Comparison of ENCODE assay signal across 9 mouse cellular contexts in the genomic region with DNA sequence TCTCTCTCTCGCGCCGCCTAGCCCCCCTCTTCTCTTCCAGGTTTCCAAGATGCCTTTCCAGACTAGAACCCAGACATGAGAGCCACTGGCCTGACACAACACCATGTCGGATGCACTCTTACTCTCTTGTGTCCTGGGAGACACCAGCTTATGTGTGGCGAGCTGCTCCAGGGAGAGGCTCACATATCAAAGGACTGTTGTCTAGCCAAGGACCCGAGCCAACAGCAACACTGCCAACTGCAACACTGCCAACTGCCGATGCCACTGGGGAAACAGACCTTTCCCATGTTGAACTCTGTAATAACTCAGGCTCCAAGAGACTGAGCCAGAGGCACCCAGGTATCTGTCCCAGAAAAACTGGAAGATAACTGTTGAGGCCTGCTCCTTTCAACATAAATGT. TPM values are rescaled to one million over a fixed set of nuclear protein-coding genes. Genes with fewer than 3 reads are reported as not detected.
DNase-seq lines count a peak whose midpoint lies in the region; ATAC-seq lines count a peak whose summit lies in the region.
"Had no signal": no experiment of that assay in that cellular context is flagged by ENCODE, and none has a peak within 500 bp of the region (broad histone marks: within the 10 kb centered on the region; RNA-seq: fewer than 3 reads in every experiment).

No protein-coding gene starts in this region.

- H3K4me3 ChIP-seq in forebrain, embryonic 16.5 days (replicated peaks; ENCODE audit: low read length) = no peak overlapping the region

- H3K9ac ChIP-seq in forebrain, embryonic 16.5 days (replicated peaks; ENCODE audit: low read depth, low read length) = no peak overlapping the region

- DNase-seq in cerebellum, adult 11 months = peak; percentile 66
- DNase-seq in right cerebral cortex, adult 2 months (ENCODE audit: low spot score in 2 of 2) = peak; percentile 26 to 37
- DNase-seq in right cerebral cortex, postnatal 36 days (ENCODE audit: low spot score in 2 of 2) = no peak
- DNase-seq in heart, postnatal 36 days = peak; percentile 70 to 71
- DNase-seq in right cerebral cortex, postnatal 14 days = peak; percentile 32

- H3K4me1 ChIP-seq in forebrain, embryonic 16.5 days (replicated peaks; ENCODE audit: control insufficient read depth, insufficient read depth, low read length) = 0 out of 2 replicates have a peak, but pooled peaks cover 3% of the 10 kb centered on the region

- H3K27me3 ChIP-seq in forebrain, embryonic 16.5 days (replicated peaks; ENCODE audit: control insufficient read depth, insufficient read depth, low read length) = no peaks in the 10 kb centered on the region

- H3K27ac ChIP-seq in forebrain, embryonic 16.5 days (ENCODE audit: low read length) = no peak overlapping the region

- H3K36me3 ChIP-seq in forebrain, embryonic 16.5 days (ENCODE audit: control insufficient read depth, insufficient read depth) = no peaks in the 10 kb centered on the region

- ATAC-seq in cerebellum, adult (ENCODE audit: insufficient number of reproducible peaks, low FRiP score, low TSS enrichment) = no peak
- ATAC-seq in forebrain, embryonic 16.5 days = no peak
- ATAC-seq in activated CD4-positive, CD25-positive, alpha-beta regulatory T cell, adult 4 months = no peak

- no peaks in the 10 kb centered on the region for H3K9me3 ChIP-seq in forebrain, embryonic 16.5 days (ENCODE audit: control insufficient read depth, low read length)

- no peak overlapping the region for H3K4me2 ChIP-seq in forebrain, embryonic 16.5 days (ENCODE audit: low read length)

- intact Hi-C loops in heart, postnatal 36 days (cut with DNase I) = no loop called here

- WGBS in forebrain, embryonic 16.5 days = 65% methylated on average over 7 of the region's 7 CpGs

RNA-seq across cellular contexts. Expression of gene Ccs, which starts 10.0 kb away (rescaled TPM):
- 10 to 100 TPM; 28.4 to 30.3 TPM for total RNA-seq in heart, postnatal 36 days (2021)
- 34.7 and 38.6 TPM in 2 replicates for polyA plus RNA-seq in forebrain, embryonic 16.5 days (2015; fragmentation: Nextera tagmentation; extraction: Ambion mirVana)
- 100 to 1,000 TPM in 1 of 2 experiments, 10 to 100 TPM in 1; 94.7 to 162 TPM for polyA plus RNA-seq in activated CD4-positive, CD25-positive, alpha-beta regulatory T cell, adult 4 months (2017; shearing (Covaris generic))

RNA-seq across cellular contexts. Expression of gene Ccdc87, which starts 10.0 kb away (rescaled TPM):
- not detected for total RNA-seq in heart, postnatal 36 days (2021)
- polyA plus RNA-seq in forebrain, embryonic 16.5 days (2015; fragmentation: Nextera tagmentation; extraction: Ambion mirVana) = 0.61 and 0.62 TPM in 2 replicates
- polyA plus RNA-seq in activated CD4-positive, CD25-positive, alpha-beta regulatory T cell, adult 4 months (2017; shearing (Covaris generic)) = not detected
- total RNA-seq: hematopoietic stem cell, adult 5-6 weeks had no signal

RNA-seq across cellular contexts. Expression of gene Rbm14, which starts 17.7 kb away (rescaled TPM):
- total RNA-seq in heart, postnatal 36 days (2021) = 10 to 100 TPM; 23.0 to 24.5 TPM
- polyA plus RNA-seq in forebrain, embryonic 16.5 days (2015; fragmentation: Nextera tagmentation; extraction: Ambion mirVana) = 86.0 and 91.1 TPM in 2 replicates
- polyA plus RNA-seq in activated CD4-positive, CD25-positive, alpha-beta regulatory T cell, adult 4 months (2017; shearing (Covaris generic)) = 10 to 100 TPM; 18.3 to 54.9 TPM

RNA-seq across cellular contexts. Expression of gene Gm21992, which starts 17.7 kb away (rescaled TPM):
- 10 to 100 TPM; 18.3 to 19.8 TPM for total RNA-seq in heart, postnatal 36 days (2021)
- polyA plus RNA-seq in forebrain, embryonic 16.5 days (2015; fragmentation: Nextera tagmentation; extraction: Ambion mirVana) = 29.8 and 32.7 TPM in 2 replicates
- polyA plus RNA-seq in activated CD4-positive, CD25-positive, alpha-beta regulatory T cell, adult 4 months (2017; shearing (Covaris generic)) = 10 to 100 TPM; 36.1 to 36.5 TPM

RNA-seq across cellular contexts. Expression of gene Ctsf, which starts 25.8 kb away (rescaled TPM):
- total RNA-seq in heart, postnatal 36 days (2021) = 10 to 100 TPM; 84.5 to 90.7 TPM
- 59.2 and 73.6 TPM in 2 replicates for polyA plus RNA-seq in forebrain, embryonic 16.5 days (2015; fragmentation: Nextera tagmentation; extraction: Ambion mirVana)
- under 1 TPM; 0.66 to 0.67 TPM for polyA plus RNA-seq in activated CD4-positive, CD25-positive, alpha-beta regulatory T cell, adult 4 months (2017; shearing (Covaris generic))

Comparison
In these comparisons a context has a peak if more than half of its experiments do, and no peak if none do; other contexts are left out.
1. DNase-seq: peak in cerebellum, adult 11 months (single experiment), right cerebral cortex, adult 2 months (2 of 2), heart, postnatal 36 days (2 of 2) and right cerebral cortex, postnatal 14 days (single experiment); none in right cerebral cortex, postnatal 36 days (0 of 2).